Mouse (Mus musculus) lung, adult 2 months (tissue): ENCODE results near the gene Intu.

Source experiments
- CTCF ChIP-seq: fragments of 200-500 bp; IDR thresholded peaks from 2 replicates; pipeline ENCODE4 v1.5.1; 2011; ENCODE audit warnings: mild to moderate bottlenecking, low read length, control low read depth; ENCODE audit not compliant: insufficient read depth
- POLR2A ChIP-seq: fragments of 200-500 bp; IDR thresholded peaks from 2 replicates; pipeline ENCODE4 v1.6.1; 2011; ENCODE audit warnings: low read depth, mild to moderate bottlenecking, control low read depth, low read length, borderline replicate concordance; ENCODE audit errors: extremely low read depth

DNA sequence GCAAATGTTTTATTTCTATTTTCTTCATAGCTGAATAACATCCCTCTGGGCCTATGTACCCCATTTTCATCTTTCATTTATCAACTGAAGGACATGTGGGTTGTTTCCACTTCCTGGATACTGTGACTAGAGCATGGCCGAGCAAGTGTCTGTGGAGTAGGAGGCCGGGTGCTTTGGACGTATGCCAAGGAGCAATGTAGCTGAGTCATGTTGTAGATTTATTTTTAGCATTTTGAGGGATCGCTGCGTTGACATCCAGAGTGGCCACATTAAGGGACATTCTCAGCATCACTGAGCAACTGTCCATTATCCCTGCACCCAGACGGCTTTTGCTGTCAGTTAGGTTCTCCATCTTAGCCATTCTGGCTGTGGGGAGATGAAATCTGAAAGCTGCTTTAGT is 20.5 kb upstream of the Intu start:
- no peak for TF ChIP-seq CTCF
- TF ChIP-seq POLR2A: no peak
